Mouse (Mus musculus): ENCODE results near the gene Cdc27.

DNA sequence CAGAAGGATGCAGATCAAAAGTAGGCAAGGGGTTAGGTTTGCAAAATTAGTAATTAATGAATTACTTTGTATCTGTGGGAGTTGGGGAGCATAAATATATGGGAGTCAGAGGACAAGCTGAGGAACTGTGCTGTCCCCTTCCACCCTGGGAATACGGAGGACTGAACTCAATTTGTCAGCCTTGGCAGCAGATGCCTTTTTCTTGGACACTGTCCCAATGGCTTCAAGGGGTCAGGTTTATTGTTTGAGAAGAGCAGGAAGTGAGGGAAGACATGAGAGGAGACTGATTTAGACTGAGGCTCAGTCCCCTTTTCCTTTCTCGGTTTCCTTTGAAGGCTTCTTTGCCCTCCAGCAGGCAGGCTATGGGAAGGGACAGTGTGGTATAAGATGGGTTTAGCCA lies 22.1 kb upstream of the Cdc27 start:
- TF ChIP-seq EP300 (IDR thresholded peaks at IDR 0.05; ENCODE audit: insufficient read depth, low read depth, low read length) (no peak), CTCF (IDR thresholded peaks at IDR 0.05) (no peak)
